Mouse (Mus musculus) kidney, adult 2 months (tissue): ENCODE measurements around the gene 1700012P22Rik. TPM values are rescaled to one million over a fixed set of nuclear protein-coding genes. Genes with fewer than 3 reads are reported as not detected.

Experiments used
- DNase-seq: peaks from one replicate; pipeline ENCODE4 v3.0.0; 2021
- H3K27ac ChIP-seq: fragments of 200-500 bp; 2 replicates; pipeline ENCODE4 v1.5.1; 2012; ENCODE audit warnings: low read depth, low read length, control low read depth, inconsistent platforms; ENCODE audit not compliant: insufficient read depth
- H3K27me3 ChIP-seq: fragments of 200-500 bp; replicated peaks from 2 replicates; pipeline ENCODE4 v1.6.1; 2012; ENCODE audit warnings: mild to moderate bottlenecking, moderate library complexity, low read length, inconsistent platforms; ENCODE audit not compliant: control insufficient read depth, insufficient read depth
- H3K36me3 ChIP-seq: fragments of 200-500 bp; 2 replicates; pipeline ENCODE4 v1.6.1; 2012; ENCODE audit warnings: mild to moderate bottlenecking, moderate library complexity, low read length, inconsistent platforms; ENCODE audit not compliant: control insufficient read depth, insufficient read depth
- H3K4me1 ChIP-seq: fragments of 200-500 bp; 2 replicates; pipeline ENCODE4 v1.6.1; 2011; ENCODE audit warnings: low read length; ENCODE audit not compliant: control insufficient read depth, insufficient read depth
- H3K4me3 ChIP-seq: fragments of 200-500 bp; 2 replicates; pipeline ENCODE4 v1.5.1; 2011; ENCODE audit warnings: mild to moderate bottlenecking, low read depth, low read length, control low read depth; ENCODE audit not compliant: insufficient read depth
- CTCF ChIP-seq: fragments of 200-500 bp; conservative IDR thresholded peaks from 2 replicates; pipeline ENCODE4 v1.5.1; 2011; ENCODE audit warnings: low read depth, mild to moderate bottlenecking, control low read depth, low read length, moderate library complexity, mixed read lengths; ENCODE audit not compliant: insufficient read depth, insufficient read length
- POLR2A ChIP-seq: fragments of 200-500 bp; IDR thresholded peaks from one replicate; pipeline ENCODE4 v1.6.1; 2011; ENCODE audit warnings: low read depth, low read length, control low read depth
- WGBS: fragments of 180-500 bp; shearing (Covaris S2); methylation state at CpG from one replicate; pipeline ENCODE4 v1.1.7; 2018; 5-methylcytosine and 5-hydroxymethylcytosine counted together
- polyA plus RNA-seq: library from polyadenylated mRNA; depleted of rRNA; stranded (reverse); fragments of >200 nt; gene quantifications from 2 replicates; pipeline ENCODE4 v1.2.3, GENCODE M21; 2012

Gene 1700012P22Rik
- polyA plus RNA-seq, 1 experiment = not detected

DNA sequence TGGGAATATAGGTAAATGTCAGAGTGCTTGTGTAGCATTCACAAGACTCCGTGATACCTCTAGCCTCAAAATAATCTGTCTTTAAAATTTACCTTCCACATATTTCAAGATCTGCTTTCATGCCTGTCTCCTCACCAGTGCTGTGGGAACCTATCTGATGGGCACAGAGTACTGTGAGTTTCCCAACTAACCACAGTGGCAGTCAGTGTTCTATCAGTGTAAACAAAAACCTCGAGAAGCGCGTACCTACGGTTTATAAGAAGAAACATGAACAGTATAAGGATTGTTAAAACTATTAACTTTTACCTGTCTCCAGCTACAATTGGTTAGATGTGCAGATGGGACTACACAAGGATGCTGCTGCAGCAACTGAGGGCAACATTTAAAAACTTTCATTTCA is 5.4 kb downstream of the 1700012P22Rik start:
- no peaks in the 10 kb centered on the region for H3K36me3 ChIP-seq
- 84% methylated on average over 5 of the region's 5 CpGs for WGBS
- TF ChIP-seq POLR2A = no peak
- no peak for TF ChIP-seq CTCF
- no peaks in the 10 kb centered on the region for H3K4me1 ChIP-seq
- no peak overlapping the region for H3K27ac ChIP-seq
- no peak overlapping the region for H3K4me3 ChIP-seq
- no peaks in the 10 kb centered on the region for H3K27me3 ChIP-seq
- DNase-seq = no peak

DNA sequence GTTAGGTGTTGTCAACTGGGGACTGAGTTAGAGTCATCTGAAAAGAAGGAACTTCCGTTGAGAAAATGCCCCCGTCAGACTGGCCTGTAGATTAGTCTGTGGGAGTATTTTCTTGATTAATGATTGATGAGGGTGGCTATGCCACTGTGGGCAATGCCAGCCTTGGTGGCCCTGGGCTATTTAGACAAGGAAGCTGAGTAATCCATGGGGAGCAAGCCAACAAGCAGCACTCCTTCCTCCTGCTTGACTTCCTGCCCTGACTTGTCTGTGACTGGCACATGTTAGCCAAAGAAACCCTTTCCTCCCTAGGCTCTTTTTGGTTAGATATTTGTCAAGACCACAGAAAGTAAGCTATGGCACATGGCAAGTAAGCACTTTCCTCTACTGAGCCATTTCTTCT is 7.8 kb downstream of the 1700012P22Rik start:
- Histone ChIP-seq H3K4me3 (no peak overlapping the region), H3K27ac (no peak overlapping the region), H3K4me1 (no peaks in the 10 kb centered on the region), H3K27me3 (no peaks in the 10 kb centered on the region), H3K36me3 (no peaks in the 10 kb centered on the region)
- TF ChIP-seq POLR2A (no peak), CTCF (no peak)
- 38% methylated on average over 2 of the region's 2 CpGs for WGBS
- no peak for DNase-seq

DNA sequence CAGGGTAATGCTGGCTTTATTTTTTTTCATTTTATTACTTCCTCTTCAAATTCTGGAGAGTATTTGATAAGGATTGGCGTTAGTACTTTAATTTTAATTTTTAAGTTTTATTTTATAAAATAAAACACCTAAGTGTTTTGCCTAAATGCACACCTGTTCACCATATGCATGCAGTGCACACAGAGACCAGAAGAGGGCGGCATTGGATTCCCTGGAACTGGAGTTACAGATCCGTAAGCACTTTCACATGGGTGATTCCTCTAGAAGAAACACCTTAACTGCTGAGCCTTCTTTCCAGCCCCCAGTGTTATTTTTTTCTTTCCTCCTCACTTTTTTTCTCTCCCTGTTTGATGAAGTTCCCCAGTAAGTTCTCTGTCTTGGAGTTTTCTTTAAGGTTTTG is 9.7 kb downstream of the 1700012P22Rik start:
- 15% methylated on average over 3 of the region's 3 CpGs for WGBS
- peak; percentile 40 for DNase-seq

DNA sequence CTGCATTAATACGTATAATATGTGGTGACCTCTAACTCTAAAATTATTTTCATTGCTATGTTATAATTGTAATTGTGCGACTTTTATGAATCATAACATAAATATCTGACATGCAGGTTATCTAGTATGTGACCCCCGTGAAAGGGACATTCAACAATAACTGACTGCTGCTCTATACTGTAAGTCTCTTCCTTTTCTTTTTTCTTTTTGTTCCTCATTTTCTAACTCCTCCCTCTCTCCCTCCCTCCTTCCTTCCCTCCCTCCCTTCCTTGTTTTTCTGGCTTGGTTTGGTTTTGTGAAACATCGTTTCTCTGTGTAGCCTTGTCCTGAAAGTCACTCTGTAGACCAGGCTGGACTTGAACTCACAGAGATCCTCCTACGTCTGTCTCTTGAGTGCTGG is 14.0 kb downstream of the 1700012P22Rik start:
- TF ChIP-seq POLR2A = no peak
- no peak for TF ChIP-seq CTCF
- Histone ChIP-seq H3K36me3 (no peaks in the 10 kb centered on the region), H3K27ac (no peak overlapping the region), H3K27me3 (no peaks in the 10 kb centered on the region), H3K4me1 (no peaks in the 10 kb centered on the region), H3K4me3 (no peak overlapping the region)
- no peak for DNase-seq
- 67% methylated on average over 5 of the region's 5 CpGs for WGBS

More for the DNA sequence above, 9.7 kb downstream of the 1700012P22Rik start:
- Histone ChIP-seq H3K4me1 (no peaks in the 10 kb centered on the region), H3K4me3 (no peak overlapping the region), H3K27me3 (no peaks in the 10 kb centered on the region), H3K36me3 (no peaks in the 10 kb centered on the region), H3K27ac (no peak overlapping the region)
- TF ChIP-seq CTCF (peak; percentile 16; the same call in 1 of the 2 replicates), POLR2A (no peak)

DNA sequence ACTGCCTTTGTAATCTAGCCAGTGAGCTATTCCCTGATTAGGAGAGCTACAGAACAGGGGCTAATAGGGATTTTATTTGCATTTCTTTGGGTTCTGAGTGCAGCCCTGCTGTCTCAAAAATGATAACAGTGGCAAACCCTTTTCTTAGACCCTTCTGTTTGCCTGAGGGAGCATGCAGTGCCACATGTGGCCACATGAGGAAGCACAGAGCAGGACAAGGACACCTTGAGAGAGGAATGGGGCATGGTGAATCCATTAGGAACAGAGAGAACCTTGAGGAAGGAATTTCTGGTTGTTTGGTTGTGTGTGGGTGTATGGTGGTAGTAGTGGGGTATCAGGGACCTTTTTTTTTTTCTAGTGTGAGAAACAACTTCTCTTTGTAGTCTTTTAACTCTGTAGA is 17.9 kb downstream of the 1700012P22Rik start:
- H3K4me1 ChIP-seq = no peaks in the 10 kb centered on the region
- no peaks in the 10 kb centered on the region for H3K27me3 ChIP-seq
- no peak for DNase-seq
- no peak overlapping the region for H3K27ac ChIP-seq
- no peak overlapping the region for H3K4me3 ChIP-seq
- TF ChIP-seq POLR2A = no peak
- TF ChIP-seq CTCF = no peak; the same call in 1 of the 2 replicates
- H3K36me3 ChIP-seq = no peaks in the 10 kb centered on the region

DNA sequence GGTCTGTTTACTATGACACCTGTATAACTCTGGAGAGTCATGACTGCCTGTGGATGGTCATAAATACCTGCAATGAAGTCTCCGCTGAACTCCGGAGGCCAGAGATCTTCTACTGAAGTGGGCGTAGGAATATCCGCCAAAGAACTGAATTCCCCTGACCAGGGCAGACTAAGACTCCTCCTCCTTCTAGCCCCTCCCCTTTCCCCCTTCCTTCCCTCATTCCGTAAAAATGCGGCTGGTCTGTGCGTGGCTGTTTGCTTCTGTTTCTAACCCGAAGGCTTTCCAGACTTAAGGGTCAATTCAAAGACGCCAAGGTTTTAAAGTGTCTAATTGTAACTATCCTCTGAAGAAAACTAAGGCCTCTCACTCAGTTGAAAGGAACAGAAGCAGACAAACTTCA is 30.3 kb downstream of the 1700012P22Rik start, which contains the start of gene Pramef12:
Gene Pramef12 (minus strand): TSS at position 175 of the 400 bp plus-strand sequence.
- TF ChIP-seq POLR2A (no peak), CTCF (no peak)
- no peak for DNase-seq
- no peaks in the 10 kb centered on the region for H3K36me3 ChIP-seq
- H3K4me3 ChIP-seq = no peak within 1 kb of the TSS
- WGBS = 81% methylated on average over 9 of the region's 9 CpGs
- H3K27ac ChIP-seq = no peak within 1 kb of the TSS
- H3K27me3 ChIP-seq = no peaks in the 10 kb centered on the region
- no peaks in the 10 kb centered on the region for H3K4me1 ChIP-seq

DNA sequence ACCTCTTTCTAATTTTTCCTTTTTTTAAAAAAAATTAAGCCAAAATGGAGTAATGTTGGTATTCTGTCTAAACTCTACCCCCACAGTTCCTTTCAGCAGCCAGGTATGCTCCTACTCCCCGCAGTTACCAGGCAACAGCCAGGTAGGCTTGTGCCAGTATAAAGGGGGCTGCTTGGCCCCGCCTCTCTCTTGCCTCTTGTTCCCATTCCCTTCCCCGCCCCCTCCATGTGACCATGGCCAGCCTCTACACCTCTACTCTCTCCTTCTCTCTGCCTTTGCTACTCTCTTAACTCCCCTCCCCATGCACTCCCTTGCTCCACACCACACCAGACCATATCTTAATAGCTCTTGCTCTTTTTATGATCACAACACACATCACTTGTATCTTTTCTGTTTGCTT is 32.3 kb downstream of the 1700012P22Rik start:
- Histone ChIP-seq H3K4me3 (no peak overlapping the region), H3K27me3 (no peaks in the 10 kb centered on the region), H3K4me1 (no peaks in the 10 kb centered on the region), H3K27ac (no peak overlapping the region), H3K36me3 (no peaks in the 10 kb centered on the region)
- WGBS = 66% methylated on average over 3 of the region's 3 CpGs
- no peak for DNase-seq
- no peak for TF ChIP-seq POLR2A
- no peak for TF ChIP-seq CTCF

DNA sequence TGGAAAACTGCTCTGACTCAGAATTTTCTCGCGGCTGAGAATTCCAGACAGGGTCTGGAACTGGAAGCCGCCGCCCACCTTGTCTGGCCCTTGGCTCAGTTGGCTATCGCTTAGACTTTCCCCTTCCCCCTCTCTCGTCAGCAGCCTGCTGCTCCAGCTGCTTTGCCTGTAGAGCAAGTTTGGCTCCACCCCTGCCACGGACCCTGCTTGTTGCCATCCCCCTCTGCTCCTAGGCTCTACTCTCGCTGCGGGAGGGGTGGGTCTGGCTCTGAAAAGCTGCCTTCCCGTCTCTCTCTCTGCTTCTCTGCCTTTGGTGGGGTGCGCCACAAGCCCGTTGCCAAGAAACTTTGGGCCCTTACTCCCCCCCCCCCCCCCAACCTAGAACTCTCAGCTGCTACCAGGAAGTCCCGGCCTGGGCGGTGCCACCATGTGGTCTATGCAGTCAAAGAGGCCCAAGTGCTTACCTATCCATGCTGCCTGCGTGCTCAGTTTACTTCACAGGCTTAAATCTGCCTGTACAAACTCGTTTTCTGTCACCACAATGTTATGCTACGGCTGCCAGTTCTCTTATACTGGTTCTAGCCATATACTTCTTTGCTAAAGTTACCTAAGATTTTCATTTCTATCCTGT is 34.0 kb downstream of the 1700012P22Rik start:
- no peak overlapping the region for H3K27ac ChIP-seq
- peak overlapping the region; percentile 48 for H3K4me3 ChIP-seq
- no peaks in the 10 kb centered on the region for H3K4me1 ChIP-seq
- H3K36me3 ChIP-seq = no peaks in the 10 kb centered on the region
- no peaks in the 10 kb centered on the region for H3K27me3 ChIP-seq
- DNase-seq = peak; percentile 14
- WGBS = 4% methylated on average over 17 of the region's 17 CpGs
- TF ChIP-seq CTCF (no peak), POLR2A (no peak)
